Mouse (Mus musculus) kidney, embryonic 14.5 days (tissue): ENCODE data around the gene Trak1. TPM values are rescaled to one million over a fixed set of nuclear protein-coding genes. Genes with fewer than 3 reads are reported as not detected.

ENCODE experiments used
- ATAC-seq: fragments of 200-750 bp; cut with Nextera tagmentation; 2 replicates; pipeline ENCODE4 v1.8.0; 2017; ENCODE audit warnings: moderate number of reproducible peaks, mild to moderate bottlenecking, moderate TSS enrichment, moderate library complexity; ENCODE audit not compliant: low FRiP score, low TSS enrichment
- H3K27ac ChIP-seq: fragments of 300-500 bp; sonication (generic); 2 replicates; pipeline ENCODE4 v1.5.1; 2014; ENCODE audit warnings: low read depth, mild to moderate bottlenecking, low read length, moderate library complexity, mixed read lengths
- H3K27me3 ChIP-seq: fragments of 300-500 bp; sonication (generic); 2 replicates; pipeline ENCODE4 v1.6.1; 2014; ENCODE audit warnings: mild to moderate bottlenecking, low read length; ENCODE audit not compliant: control insufficient read depth, insufficient read depth
- H3K36me3 ChIP-seq: fragments of 300-500 bp; sonication (generic); 2 replicates; pipeline ENCODE4 v1.6.1; 2014; ENCODE audit warnings: low read length, mixed read lengths; ENCODE audit not compliant: control insufficient read depth, insufficient read depth
- H3K4me1 ChIP-seq: fragments of 300-500 bp; sonication (generic); 2 replicates; pipeline ENCODE4 v1.6.1; 2014; ENCODE audit warnings: low read length, mixed read lengths; ENCODE audit not compliant: control insufficient read depth, insufficient read depth
- H3K4me2 ChIP-seq: fragments of 300-500 bp; sonication (generic); replicated peaks from 2 replicates; pipeline ENCODE4 v1.6.1; 2014; ENCODE audit warnings: low read depth, mild to moderate bottlenecking, low read length
- H3K4me3 ChIP-seq: fragments of 300-500 bp; sonication (generic); 2 replicates; pipeline ENCODE4 v1.5.1; 2014; ENCODE audit warnings: mild to moderate bottlenecking, low read length
- H3K9ac ChIP-seq: fragments of 300-500 bp; sonication (generic); 2 replicates; pipeline ENCODE4 v1.6.1; 2014; ENCODE audit warnings: low read depth, mild to moderate bottlenecking, low read length, moderate library complexity
- H3K9me3 ChIP-seq: fragments of 300-500 bp; sonication (generic); 2 replicates; pipeline ENCODE4 v1.6.1; 2016; ENCODE audit warnings: low read length; ENCODE audit not compliant: control insufficient read depth
- WGBS: fragments of 180-500 bp; shearing (Covaris S2); extraction: QIAGEN DNeasy Blood & Tissue Kit; methylation state at CpG from one replicate; pipeline ENCODE4 v1.1.7; 2014; 5-methylcytosine and 5-hydroxymethylcytosine counted together
- polyA plus RNA-seq: library from polyadenylated mRNA; unstranded; fragments of >200 nt; fragmentation: Nextera tagmentation; extraction: Ambion mirVana; gene quantifications from 2 replicates; pipeline ENCODE4 v1.2.1, GENCODE M21; 2014

The Trak1 gene
- polyA plus RNA-seq, 1 experiment from 2014 or later: 15.4 TPM

DNA sequence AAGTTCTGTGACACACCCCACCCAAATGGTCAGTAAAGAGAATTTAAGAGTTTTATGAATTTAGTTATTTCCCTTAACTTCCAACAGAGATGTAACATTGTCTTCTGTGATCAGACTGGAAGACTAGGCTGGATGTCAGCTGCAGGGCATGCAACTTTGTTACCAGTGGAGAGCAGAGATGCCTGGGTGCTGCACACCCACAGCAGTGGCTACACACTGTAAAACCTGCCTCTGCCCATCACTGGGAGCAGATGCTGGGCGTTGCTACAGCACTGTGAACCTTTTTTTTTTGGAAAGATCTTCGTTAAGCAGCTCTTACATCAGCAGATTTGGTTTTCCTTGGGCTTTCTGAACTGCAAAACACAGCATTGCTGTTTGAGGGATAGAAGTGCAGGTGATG lies 97.6 kb downstream of the Trak1 start:
- Histone ChIP-seq H3K9ac (no peak overlapping the region), H3K36me3 (0 out of 2 replicates have a peak, but pooled peaks cover 5% of the 10 kb centered on the region), H3K4me3 (no peak overlapping the region), H3K9me3 (no peaks in the 10 kb centered on the region), H3K4me1 (peaks cover 9% of the 10 kb centered on the region), H3K27me3 (no peaks in the 10 kb centered on the region), H3K4me2 (no peak overlapping the region), H3K27ac (no peak overlapping the region)
- 74% methylated on average over 2 of the region's 2 CpGs for WGBS
- ATAC-seq: no peak

DNA sequence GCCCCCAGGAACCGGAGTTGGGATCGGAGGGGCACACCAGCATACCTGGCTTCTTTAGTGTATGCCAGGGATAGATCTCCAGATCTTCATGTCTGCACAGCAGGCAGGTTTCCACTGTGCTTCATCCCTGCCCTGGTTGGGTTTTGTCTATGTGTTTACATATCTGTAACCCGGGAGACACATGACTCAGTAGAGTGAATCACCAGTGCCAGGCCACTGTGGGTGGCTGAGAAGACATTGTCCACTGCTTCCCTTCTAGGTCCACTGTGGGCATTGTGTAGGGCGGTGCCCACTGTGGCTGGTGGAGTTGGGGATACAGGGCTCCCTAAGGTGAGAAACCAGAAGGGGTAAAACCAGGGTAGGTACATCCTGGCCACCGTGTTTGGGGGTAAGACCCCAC lies 98.5 kb downstream of the Trak1 start:
- H3K9me3 ChIP-seq: no peaks in the 10 kb centered on the region
- H3K27ac ChIP-seq: no peak overlapping the region
- H3K36me3 ChIP-seq: 0 out of 2 replicates have a peak, but pooled peaks cover 5% of the 10 kb centered on the region
- peaks cover 9% of the 10 kb centered on the region for H3K4me1 ChIP-seq
- no peak for ATAC-seq
- H3K4me2 ChIP-seq: no peak overlapping the region
- 92% methylated on average over 5 of the region's 5 CpGs for WGBS
- H3K4me3 ChIP-seq: no peak overlapping the region
- no peaks in the 10 kb centered on the region for H3K27me3 ChIP-seq
- no peak overlapping the region for H3K9ac ChIP-seq

DNA sequence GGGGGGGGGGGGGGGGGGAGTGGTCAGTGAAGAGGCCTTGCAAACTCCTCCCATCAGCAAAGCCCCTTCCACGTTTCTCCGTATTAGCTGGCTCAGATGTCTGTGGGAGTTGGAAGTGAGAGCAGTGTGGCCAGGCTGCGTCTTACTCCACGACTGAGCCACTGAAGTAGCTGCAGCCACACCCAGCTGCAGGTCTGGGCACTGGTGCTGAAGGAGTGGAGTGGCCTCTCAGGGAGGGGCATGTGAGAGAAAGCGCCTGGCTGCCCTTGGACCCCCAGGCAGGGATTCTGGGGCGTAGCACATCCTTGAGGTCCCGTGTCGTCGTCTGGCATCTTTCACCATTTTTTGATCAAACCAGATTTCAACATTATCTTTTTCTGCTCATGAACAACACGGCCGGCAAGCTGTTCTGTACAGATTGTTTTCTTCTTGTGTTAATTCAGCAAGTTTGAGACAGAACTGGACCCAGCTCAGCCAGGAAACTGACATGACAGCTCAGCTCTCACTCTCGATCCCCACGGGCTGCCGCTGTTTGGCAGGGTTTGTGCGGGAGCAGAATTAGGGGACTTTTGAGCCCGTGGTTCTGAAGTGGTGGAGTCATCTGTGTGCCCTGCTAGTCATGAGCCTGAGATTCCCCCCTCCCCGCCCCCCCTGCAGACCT lies 100.9 kb downstream of the Trak1 start:
- no peak overlapping the region for H3K4me2 ChIP-seq
- no peak overlapping the region for H3K4me3 ChIP-seq
- ATAC-seq: peak; percentile 67; the same call in 1 of the 2 replicates
- peaks cover 9% of the 10 kb centered on the region for H3K4me1 ChIP-seq
- H3K27me3 ChIP-seq: no peaks in the 10 kb centered on the region
- 53% methylated on average over 17 of the region's 17 CpGs for WGBS
- 0 out of 2 replicates have a peak, but pooled peaks cover 5% of the 10 kb centered on the region for H3K36me3 ChIP-seq
- no peak overlapping the region for H3K9ac ChIP-seq
- H3K27ac ChIP-seq: no peak overlapping the region
- H3K9me3 ChIP-seq: no peaks in the 10 kb centered on the region

DNA sequence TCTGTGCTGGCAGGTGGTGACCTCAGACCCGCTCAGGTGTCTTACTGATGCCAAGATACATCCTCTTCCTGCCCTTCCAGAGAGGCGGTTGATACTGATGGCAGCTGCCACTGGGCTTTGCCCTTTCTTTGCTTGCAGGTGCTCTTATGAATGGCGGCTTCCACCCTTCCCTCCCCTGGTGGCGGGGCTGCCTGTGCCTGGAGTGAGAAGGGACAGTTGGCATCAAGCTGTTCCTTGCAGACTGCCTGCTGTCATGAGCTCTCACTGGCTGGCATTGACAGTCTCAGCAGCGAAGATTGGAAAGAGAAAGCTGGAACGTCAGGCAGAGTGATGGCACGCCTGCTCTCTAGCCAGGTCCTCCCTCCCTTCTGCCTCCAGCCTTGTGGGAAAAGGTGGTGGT lies 101.5 kb downstream of the Trak1 start:
- Histone ChIP-seq H3K9me3 (no peaks in the 10 kb centered on the region), H3K9ac (no peak overlapping the region), H3K4me3 (no peak overlapping the region), H3K27me3 (no peaks in the 10 kb centered on the region), H3K4me1 (peaks cover 13% of the 10 kb centered on the region), H3K36me3 (0 out of 2 replicates have a peak, but pooled peaks cover 4% of the 10 kb centered on the region), H3K27ac (no peak overlapping the region), H3K4me2 (no peak overlapping the region)
- no peak for ATAC-seq
- WGBS: 78% methylated on average over 7 of the region's 7 CpGs

DNA sequence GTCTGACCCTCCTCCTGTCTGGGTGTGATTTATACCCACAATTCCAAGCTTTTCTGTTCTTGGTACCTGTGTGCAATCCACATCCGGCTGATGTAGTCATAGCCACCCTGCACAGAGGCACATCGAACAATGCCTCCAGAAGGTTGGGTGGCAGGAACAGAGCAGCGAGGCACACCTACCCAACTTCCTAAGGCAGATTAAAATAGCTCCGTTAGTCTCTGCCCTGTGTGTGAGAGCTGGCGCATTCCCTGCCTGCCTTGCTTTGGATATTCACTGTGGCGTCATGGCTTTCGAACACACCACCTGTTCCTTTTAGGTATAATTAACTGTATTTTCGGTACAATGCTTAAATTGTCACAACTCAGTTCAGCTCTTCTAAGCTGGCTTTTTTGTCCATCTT lies 103.3 kb downstream of the Trak1 start:
- Histone ChIP-seq H3K9me3 (no peaks in the 10 kb centered on the region), H3K9ac (no peak overlapping the region), H3K27me3 (no peaks in the 10 kb centered on the region), H3K4me2 (no peak overlapping the region), H3K27ac (no peak overlapping the region), H3K36me3 (no peaks in the 10 kb centered on the region), H3K4me1 (peaks cover 13% of the 10 kb centered on the region), H3K4me3 (no peak overlapping the region)
- ATAC-seq: no peak
- 86% methylated on average over 8 of the region's 8 CpGs for WGBS

DNA sequence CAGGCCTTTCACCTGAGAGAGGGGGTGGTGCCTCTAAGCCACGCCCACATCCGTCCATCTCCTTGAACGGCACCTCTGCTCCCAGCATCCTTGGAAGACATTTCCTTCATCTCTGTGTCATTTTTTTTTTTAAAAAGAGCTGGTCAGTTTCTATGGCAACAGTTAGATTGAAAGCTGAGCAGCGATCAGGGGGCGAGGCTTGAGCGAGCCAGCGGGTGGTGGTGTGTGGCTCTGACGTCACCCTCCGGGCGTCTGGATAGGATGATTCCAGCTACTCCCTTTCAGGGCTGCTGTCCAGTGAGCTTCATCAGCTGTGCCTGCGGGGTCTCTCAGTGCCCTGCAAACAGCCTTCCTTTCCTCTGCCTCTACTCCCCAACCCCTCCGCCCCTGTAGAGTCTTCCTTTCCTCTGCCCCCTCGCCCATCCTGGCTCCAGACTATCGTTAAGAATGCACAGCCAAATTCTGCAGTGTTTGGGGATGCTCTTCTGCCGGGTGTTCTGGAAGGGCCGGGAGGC lies 105.9 kb downstream of the Trak1 start:
- peak; percentile 92 for ATAC-seq
- H3K4me2 ChIP-seq: peak overlapping the region; percentile 37
- peak overlapping the region; percentile 22 for H3K4me3 ChIP-seq
- H3K36me3 ChIP-seq: no peaks in the 10 kb centered on the region
- no peak overlapping the region for H3K9ac ChIP-seq
- peaks cover 5% of the 10 kb centered on the region for H3K4me1 ChIP-seq
- no peaks in the 10 kb centered on the region for H3K27me3 ChIP-seq
- H3K27ac ChIP-seq: no peak overlapping the region
- 17% methylated on average over 16 of the region's 16 CpGs for WGBS
- H3K9me3 ChIP-seq: no peaks in the 10 kb centered on the region

DNA sequence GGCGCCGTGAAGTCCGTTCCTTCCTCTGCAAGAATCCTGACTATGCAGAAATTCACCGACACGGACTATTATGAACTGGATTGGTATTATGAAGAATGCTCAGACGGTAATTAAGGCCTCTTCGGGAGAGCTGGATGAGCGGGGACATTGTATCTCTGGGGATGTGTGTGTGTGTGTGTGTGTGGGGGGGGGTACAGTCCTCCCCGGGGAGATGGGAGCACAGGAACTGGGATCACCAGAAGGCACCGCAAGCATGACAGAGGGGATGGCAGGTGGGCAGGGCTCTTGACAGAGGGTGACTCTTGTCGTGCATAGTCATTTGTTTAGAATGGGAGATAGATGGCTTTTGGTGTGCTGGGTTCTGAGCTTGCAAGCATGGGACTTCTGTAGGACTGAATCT lies 106.4 kb downstream of the Trak1 start:
- 0 out of 2 replicates have a peak, but pooled peaks have one; percentile 32 for ATAC-seq
- H3K9me3 ChIP-seq: no peaks in the 10 kb centered on the region
- peaks cover 4% of the 10 kb centered on the region; the same call in 1 of the 2 replicates for H3K4me1 ChIP-seq
- H3K9ac ChIP-seq: no peak overlapping the region
- WGBS: 68% methylated on average over 11 of the region's 11 CpGs
- peak overlapping the region; percentile 22 for H3K4me3 ChIP-seq
- no peaks in the 10 kb centered on the region for H3K27me3 ChIP-seq
- no peak overlapping the region for H3K27ac ChIP-seq
- no peaks in the 10 kb centered on the region for H3K36me3 ChIP-seq
- peak overlapping the region; percentile 37 for H3K4me2 ChIP-seq

DNA sequence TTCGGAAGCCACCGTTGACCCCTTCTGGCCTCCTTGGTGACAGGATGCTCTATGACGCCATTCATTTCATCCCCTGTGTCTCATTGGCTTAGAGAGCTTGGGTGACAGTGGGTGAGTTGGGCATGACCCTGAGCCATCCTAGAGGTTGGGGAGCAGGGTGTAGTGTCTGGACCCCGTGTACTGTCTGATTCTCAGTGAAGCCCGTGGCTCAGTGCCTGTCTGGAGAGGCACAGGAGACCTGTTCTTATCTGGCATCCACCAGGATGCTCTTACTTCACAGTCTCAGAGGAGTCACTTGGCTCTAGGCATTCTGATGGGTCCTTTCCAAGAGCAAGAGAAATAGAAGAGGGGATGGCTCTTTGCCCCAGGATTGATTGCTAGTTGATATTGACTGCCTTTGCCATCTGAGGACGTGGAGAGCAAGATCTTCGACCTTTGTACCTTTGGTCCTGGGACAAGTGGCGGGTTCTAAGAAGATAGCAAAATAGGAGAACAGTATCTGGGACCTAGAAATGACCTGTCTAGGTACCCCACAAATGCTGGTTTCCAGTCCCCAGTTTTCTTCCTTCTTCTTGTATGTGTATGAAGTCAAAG lies 107.9 kb downstream of the Trak1 start:
- ATAC-seq: no peak
- Histone ChIP-seq H3K9me3 (no peaks in the 10 kb centered on the region), H3K4me3 (no peak overlapping the region), H3K4me2 (no peak overlapping the region), H3K9ac (no peak overlapping the region), H3K27ac (no peak overlapping the region), H3K4me1 (peaks cover 4% of the 10 kb centered on the region; the same call in 1 of the 2 replicates), H3K36me3 (no peaks in the 10 kb centered on the region), H3K27me3 (no peaks in the 10 kb centered on the region)
- 93% methylated on average over 8 of the region's 8 CpGs for whole genome bisulfite sequencing

DNA sequence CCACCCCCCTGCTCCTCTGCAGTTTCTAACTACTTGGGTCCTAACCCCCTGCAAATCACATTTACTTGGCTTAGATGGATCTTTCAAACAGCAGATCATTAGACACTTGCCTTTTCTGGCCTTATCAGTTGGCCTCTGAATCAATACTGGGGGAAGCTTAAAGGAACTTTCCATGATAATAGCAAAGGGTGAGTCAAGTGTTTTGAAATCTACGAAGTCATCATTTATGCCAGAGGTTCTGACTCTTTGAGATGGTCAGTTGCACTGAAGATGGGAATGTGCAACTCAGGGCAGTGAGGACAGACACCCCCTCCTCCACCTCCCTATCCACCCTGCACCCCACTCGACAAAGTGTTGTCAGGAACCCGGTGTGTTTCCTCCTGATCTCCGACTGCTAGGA lies 108.5 kb downstream of the Trak1 start:
- Histone ChIP-seq H3K36me3 (no peaks in the 10 kb centered on the region), H3K9me3 (no peaks in the 10 kb centered on the region), H3K4me2 (no peak overlapping the region), H3K4me3 (no peak overlapping the region), H3K27ac (no peak overlapping the region), H3K27me3 (no peaks in the 10 kb centered on the region), H3K9ac (no peak overlapping the region), H3K4me1 (peaks cover 4% of the 10 kb centered on the region; the same call in 1 of the 2 replicates)
- 85% methylated on average over 4 of the region's 4 CpGs for WGBS
- no peak for ATAC-seq
